Mouse (Mus musculus) limb, embryonic 10.5 days (tissue): ENCODE results near the gene Lrrc66. TPM values are rescaled to one million over a fixed set of nuclear protein-coding genes. Genes with fewer than 3 reads are reported as not detected.
"Not testable (repeated sequence)": the region's sequence is repeated elsewhere in the genome, so short reads cannot be mapped to it uniquely, and the experiment has no call there.

Source experiments
- DNase-seq: peaks from one replicate; pipeline ENCODE4 v3.0.0-alpha.2; 2017; ENCODE audit warnings: low spot score
- H3K27ac ChIP-seq: fragments of 300-500 bp; sonication (generic); 2 replicates; pipeline ENCODE4 v1.5.1; 2016; ENCODE audit warnings: mild to moderate bottlenecking
- H3K27me3 ChIP-seq: fragments of 300-500 bp; sonication (generic); 2 replicates; pipeline ENCODE4 v1.6.1; 2016; ENCODE audit warnings: low read depth, mild to moderate bottlenecking; ENCODE audit not compliant: poor library complexity, severe bottlenecking
- H3K36me3 ChIP-seq: fragments of 300-500 bp; sonication (generic); 2 replicates; pipeline ENCODE4 v1.6.1; 2016; ENCODE audit warnings: mild to moderate bottlenecking, moderate library complexity
- H3K4me1 ChIP-seq: fragments of 300-500 bp; sonication (generic); 2 replicates; pipeline ENCODE4 v1.6.1; 2016
- H3K4me3 ChIP-seq: fragments of 300-500 bp; sonication (generic); 2 replicates; pipeline ENCODE4 v1.5.1; 2016; ENCODE audit warnings: mild to moderate bottlenecking, moderate library complexity
- H3K9me3 ChIP-seq: fragments of 300-500 bp; sonication (generic); replicated peaks from 2 replicates; pipeline ENCODE4 v1.6.1; 2016; ENCODE audit warnings: mild to moderate bottlenecking
- WGBS: fragments of 180-500 bp; shearing (Covaris S2); methylation state at CpG from one replicate; pipeline ENCODE4 v1.1.7; 2016; 5-methylcytosine and 5-hydroxymethylcytosine counted together
- polyA plus RNA-seq: library from polyadenylated mRNA; unstranded; fragments of >200 nt; fragmentation: Nextera tagmentation; extraction: Ambion mirVana; gene quantifications from 2 replicates; pipeline ENCODE4 v1.2.1, GENCODE M21; 2016

Gene Lrrc66
- polyA plus RNA-seq, 1 experiment from 2014 or later: 0.04 TPM

- Histone ChIP-seq H3K27me3 (no peaks in the 10 kb centered on the region), H3K27ac (no peak overlapping the region), H3K4me1 (no peaks in the 10 kb centered on the region), H3K36me3 (no peaks in the 10 kb centered on the region), H3K9me3 (no peaks in the 10 kb centered on the region), H3K4me3 (no peak overlapping the region)
- 92% methylated on average over 6 of the region's 6 CpGs for WGBS
- no peak for DNase-seq
These were observed 27.8 kb downstream of the Lrrc66 start for GRCm38 (mm10) chr5:73604542-73604941.

- WGBS: 82% methylated on average over 3 of the region's 3 CpGs
- H3K36me3 ChIP-seq: no peaks in the 10 kb centered on the region
- H3K27me3 ChIP-seq: no peaks in the 10 kb centered on the region
- H3K4me1 ChIP-seq: peaks cover 4% of the 10 kb centered on the region
- H3K27ac ChIP-seq: no peak overlapping the region
- DNase-seq: no peak
- no peaks in the 10 kb centered on the region for H3K9me3 ChIP-seq
- no peak overlapping the region for H3K4me3 ChIP-seq
These were observed 29.5 kb downstream of the Lrrc66 start for GRCm38 (mm10) chr5:73602865-73603264.

DNA sequence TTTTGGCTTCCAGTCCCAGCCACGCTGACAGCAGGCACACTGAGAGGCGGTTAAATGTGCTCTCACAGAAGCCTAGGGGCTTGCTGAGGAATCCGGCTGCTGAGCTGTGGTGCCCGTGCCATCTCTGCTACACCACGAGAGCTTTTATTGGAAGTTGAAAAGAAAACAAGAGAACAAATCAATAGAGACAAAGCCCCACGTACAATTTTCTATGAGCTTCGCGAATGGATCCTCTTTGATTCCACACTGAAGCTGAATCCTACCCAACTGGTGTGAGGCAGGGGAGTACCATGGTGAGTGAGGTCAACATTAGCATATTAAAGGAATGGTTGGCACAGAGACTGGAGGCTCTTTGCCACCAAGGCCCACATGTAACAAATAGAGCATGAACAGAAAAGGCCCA is 31.0 kb downstream of the Lrrc66 start:
- Histone ChIP-seq H3K9me3 (no peaks in the 10 kb centered on the region), H3K4me1 (peaks cover 4% of the 10 kb centered on the region), H3K27ac (no peak overlapping the region), H3K27me3 (no peaks in the 10 kb centered on the region), H3K4me3 (no peak overlapping the region), H3K36me3 (no peaks in the 10 kb centered on the region)
- no peak for DNase-seq
- 81% methylated on average over 8 of the region's 8 CpGs for WGBS

DNA sequence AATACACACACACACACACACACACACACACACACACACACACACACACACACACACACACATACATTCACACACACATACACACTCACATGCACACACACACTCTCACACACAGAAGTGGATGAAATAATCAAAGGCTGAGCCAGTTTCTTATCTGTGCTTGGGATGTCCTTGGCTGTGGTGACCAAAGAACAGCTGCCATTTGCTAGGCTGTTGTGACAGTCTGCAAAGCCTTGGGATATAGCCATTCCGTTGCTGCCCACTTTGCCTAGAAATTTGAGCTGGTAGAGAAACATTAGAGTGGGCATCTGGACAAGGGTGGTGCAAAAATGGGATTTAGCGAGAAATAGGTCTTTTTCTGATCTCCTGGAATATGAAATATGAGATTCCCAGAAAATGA is 32.3 kb downstream of the Lrrc66 start:
- 77% methylated on average over 2 of the region's 2 CpGs for WGBS
- DNase-seq: no peak

DNA sequence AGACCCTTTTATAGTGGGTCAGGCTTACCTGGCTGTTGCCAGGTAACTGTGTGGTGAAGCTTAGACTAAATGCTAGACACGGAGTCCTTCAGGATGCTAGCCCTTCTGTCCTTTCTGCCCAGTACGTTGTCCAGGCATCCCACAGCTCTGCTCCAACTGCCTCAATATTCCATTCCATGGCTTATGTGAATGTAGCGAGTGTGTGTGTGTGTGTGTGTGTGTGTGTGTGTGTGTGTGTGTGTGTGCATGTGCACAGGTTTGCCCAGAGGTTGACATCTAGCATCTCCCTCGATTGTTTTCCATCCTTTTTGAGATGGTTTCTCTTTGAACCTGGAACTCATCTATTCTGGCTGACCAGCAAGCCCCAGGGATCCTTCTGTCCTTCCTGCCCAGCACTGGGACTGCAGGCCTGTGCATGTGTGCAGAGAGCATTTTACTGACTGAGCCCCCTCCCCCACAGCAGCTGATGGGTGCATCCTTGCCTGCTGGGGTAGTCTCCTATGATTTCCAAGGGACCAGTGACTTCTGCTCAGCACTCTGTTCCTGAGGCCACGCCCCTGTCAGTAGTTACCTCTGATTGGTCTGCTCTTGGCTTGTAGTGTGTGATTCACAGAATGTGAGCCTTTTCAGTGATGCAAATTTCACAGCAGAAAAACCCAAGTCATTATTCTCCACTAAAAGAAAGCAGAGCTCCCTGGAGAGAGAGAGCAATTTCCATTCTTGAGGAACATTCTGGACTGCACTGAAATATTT is 33.2 kb downstream of the Lrrc66 start:
- DNase-seq: no peak
- WGBS: 74% methylated on average over 5 of the region's 5 CpGs

More for the DNA sequence above, 32.3 kb downstream of the Lrrc66 start:
- H3K27ac ChIP-seq: no peak overlapping the region
- no peak overlapping the region for H3K4me3 ChIP-seq
- H3K36me3 ChIP-seq: no peaks in the 10 kb centered on the region
- H3K27me3 ChIP-seq: no peaks in the 10 kb centered on the region
- no peaks in the 10 kb centered on the region for H3K9me3 ChIP-seq
- peaks cover 4% of the 10 kb centered on the region for H3K4me1 ChIP-seq

GRCm38 (mm10) chr5:73587119-73587518 is 45.2 kb downstream of the Lrrc66 start:
- DNase-seq: no peak
- Histone ChIP-seq H3K36me3 (no peaks in the 10 kb centered on the region), H3K4me3 (no peak overlapping the region), H3K4me1 (no peaks in the 10 kb centered on the region), H3K27me3 (no peaks in the 10 kb centered on the region), H3K9me3 (no peaks in the 10 kb centered on the region), H3K27ac (no peak overlapping the region)
- 71% methylated on average over 3 of the region's 3 CpGs for WGBS

More for the DNA sequence above, 33.2 kb downstream of the Lrrc66 start:
- Histone ChIP-seq H3K9me3 (no peaks in the 10 kb centered on the region), H3K27me3 (no peaks in the 10 kb centered on the region), H3K36me3 (no peaks in the 10 kb centered on the region), H3K4me3 (no peak overlapping the region), H3K27ac (no peak overlapping the region), H3K4me1 (peaks cover 4% of the 10 kb centered on the region)

- no peak overlapping the region for H3K4me3 ChIP-seq
- no peak for DNase-seq
- 81% methylated on average over 4 of the region's 4 CpGs for WGBS
These were observed 45.7 kb downstream of the Lrrc66 start for GRCm38 (mm10) chr5:73586597-73586996.

GRCm38 (mm10) chr5:73585212-73586115 is 46.9 kb downstream of the Lrrc66 start:
- no peak overlapping the region for H3K27ac ChIP-seq
- H3K4me3 ChIP-seq: no peak overlapping the region
- no peak for DNase-seq
- H3K4me1 ChIP-seq: no peaks in the 10 kb centered on the region
- H3K27me3 ChIP-seq: no peaks in the 10 kb centered on the region
- WGBS: 41% methylated on average over 7 of the region's 7 CpGs
- H3K9me3 ChIP-seq: no peaks in the 10 kb centered on the region
- H3K36me3 ChIP-seq: no peaks in the 10 kb centered on the region

More at GRCm38 (mm10) chr5:73586597-73586996, 45.7 kb downstream of the Lrrc66 start:
- no peaks in the 10 kb centered on the region for H3K4me1 ChIP-seq
- H3K36me3 ChIP-seq: no peaks in the 10 kb centered on the region
- H3K27ac ChIP-seq: no peak overlapping the region
- no peaks in the 10 kb centered on the region for H3K27me3 ChIP-seq
- no peaks in the 10 kb centered on the region for H3K9me3 ChIP-seq

- WGBS: 91% methylated on average over 6 of the region's 6 CpGs
- H3K4me3 ChIP-seq, H3K27ac ChIP-seq, H3K36me3 ChIP-seq, H3K27me3 ChIP-seq, H3K4me1 ChIP-seq, DNase-seq, H3K9me3 ChIP-seq: not testable (repeated sequence)
These were observed 48.3 kb downstream of the Lrrc66 start for GRCm38 (mm10) chr5:73584011-73584410.

- H3K9me3 ChIP-seq: no peaks in the 10 kb centered on the region
- WGBS: 92% methylated on average over 3 of the region's 3 CpGs
- no peak overlapping the region for H3K4me3 ChIP-seq
- no peak overlapping the region for H3K27ac ChIP-seq
- peaks cover 15% of the 10 kb centered on the region for H3K4me1 ChIP-seq
- H3K36me3 ChIP-seq: no peaks in the 10 kb centered on the region
- DNase-seq: no peak
- H3K27me3 ChIP-seq: no peaks in the 10 kb centered on the region
These were observed 54.2 kb downstream of the Lrrc66 start for GRCm38 (mm10) chr5:73578131-73578530.

DNA sequence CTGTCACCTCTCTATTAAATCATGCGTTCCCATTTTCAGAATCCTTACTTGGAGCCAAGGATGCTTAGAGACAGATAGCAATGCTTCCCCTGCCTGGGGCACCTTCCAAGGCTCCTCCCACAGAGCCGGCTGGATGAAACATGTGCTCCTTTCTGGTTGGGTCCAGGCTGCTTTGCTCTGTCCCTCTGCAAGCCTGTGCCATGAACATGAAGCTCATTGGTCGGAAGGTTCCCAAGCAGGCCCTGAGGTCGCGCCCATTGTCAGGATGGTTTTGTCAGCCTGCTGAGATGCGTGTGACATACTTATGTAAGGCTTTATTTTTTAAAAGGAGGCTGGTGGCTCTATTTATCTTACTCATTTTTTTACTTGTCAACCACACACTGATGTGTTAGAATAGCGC is 55.6 kb downstream of the Lrrc66 start:
- H3K4me1 ChIP-seq: peaks cover 15% of the 10 kb centered on the region
- WGBS: 72% methylated on average over 7 of the region's 7 CpGs
- H3K27me3 ChIP-seq: no peaks in the 10 kb centered on the region
- no peaks in the 10 kb centered on the region for H3K9me3 ChIP-seq
- H3K4me3 ChIP-seq: no peak overlapping the region
- H3K27ac ChIP-seq: no peak overlapping the region
- H3K36me3 ChIP-seq: no peaks in the 10 kb centered on the region
- no peak for DNase-seq

- H3K9me3 ChIP-seq: no peaks in the 10 kb centered on the region
- no peak overlapping the region for H3K4me3 ChIP-seq
- no peak overlapping the region for H3K27ac ChIP-seq
- no peaks in the 10 kb centered on the region for H3K36me3 ChIP-seq
- no peaks in the 10 kb centered on the region for H3K27me3 ChIP-seq
- DNase-seq: no peak
- H3K4me1 ChIP-seq: peaks cover 15% of the 10 kb centered on the region
- WGBS: 91% methylated on average over 4 of the region's 4 CpGs
These were observed 57.7 kb downstream of the Lrrc66 start for GRCm38 (mm10) chr5:73574616-73575015.

GRCm38 (mm10) chr5:73573789-73574188 is 58.5 kb downstream of the Lrrc66 start:
- H3K4me3 ChIP-seq: no peak overlapping the region
- H3K9me3 ChIP-seq: no peaks in the 10 kb centered on the region
- WGBS: 75% methylated on average over 7 of the region's 7 CpGs
- H3K4me1 ChIP-seq: peaks cover 15% of the 10 kb centered on the region
- no peaks in the 10 kb centered on the region for H3K27me3 ChIP-seq
- H3K27ac ChIP-seq: no peak overlapping the region
- H3K36me3 ChIP-seq: no peaks in the 10 kb centered on the region
- DNase-seq: no peak
